Mouse (Mus musculus): ENCODE data around the gene Fscn3. TPM values are rescaled to one million over a fixed set of nuclear protein-coding genes. Genes with fewer than 3 reads are reported as not detected.

The Fscn3 gene
- polyA plus RNA-seq, 1 experiment: not detected

GRCm38 (mm10) chr6:28410053-28410452, 17.5 kb upstream of the Fscn3 start:
- Histone ChIP-seq H3K27me3 (replicated peaks) (no peaks in the 10 kb centered on the region), H3K4me3 (replicated peaks) (peak overlapping the region; percentile 72), H3K9me3 (peaks cover 2% of the 10 kb centered on the region), H3K4me1 (peaks cover 23% of the 10 kb centered on the region), H3K36me3 (replicated peaks; ENCODE audit: low read length) (peaks cover 4% of the 10 kb centered on the region)
- TF ChIP-seq GATA1 (IDR thresholded peaks at IDR 0.05; ENCODE audit: borderline replicate concordance, low read length) (no peak), FLI1 (IDR thresholded peaks at IDR 0.05; ENCODE audit: low read length) (no peak)

DNA sequence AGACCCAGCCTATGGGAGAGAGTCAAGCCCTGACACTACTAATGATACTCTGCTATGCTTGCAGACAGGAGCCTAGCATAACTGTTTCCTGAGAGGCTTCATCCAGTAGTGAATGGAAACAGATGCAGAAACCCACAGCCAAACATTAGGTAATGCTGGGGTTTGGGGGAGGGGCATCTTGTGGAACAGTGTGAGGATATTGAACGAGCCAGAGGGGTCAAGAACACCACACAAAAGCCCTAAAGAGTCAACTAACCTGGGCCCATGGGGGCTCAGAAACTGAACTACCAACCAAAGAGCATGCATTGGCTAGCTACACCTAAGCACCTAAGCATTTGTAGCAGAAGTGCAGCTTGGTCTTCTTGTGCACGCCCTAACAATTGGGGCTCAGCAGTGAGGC, 16.4 kb upstream of the Fscn3 start:
- no peak overlapping the region for H3K4me3 ChIP-seq (replicated peaks)
- no peaks in the 10 kb centered on the region for H3K9me3 ChIP-seq
- H3K4me1 ChIP-seq: peaks cover 30% of the 10 kb centered on the region
- TF ChIP-seq FLI1 (IDR thresholded peaks at IDR 0.05; ENCODE audit: low read length) (no peak), GATA1 (IDR thresholded peaks at IDR 0.05; ENCODE audit: borderline replicate concordance, low read length) (no peak)
- H3K36me3 ChIP-seq (replicated peaks; ENCODE audit: low read length): peaks cover 16% of the 10 kb centered on the region
- no peaks in the 10 kb centered on the region for H3K27me3 ChIP-seq (replicated peaks)

- Histone ChIP-seq H3K36me3 (replicated peaks; ENCODE audit: low read length) (peaks cover 59% of the 10 kb centered on the region), H3K4me1 (peaks cover 51% of the 10 kb centered on the region), H3K27me3 (replicated peaks) (no peaks in the 10 kb centered on the region), H3K9me3 (no peaks in the 10 kb centered on the region), H3K4me3 (replicated peaks) (no peak overlapping the region)
- TF ChIP-seq FLI1 (IDR thresholded peaks at IDR 0.05; ENCODE audit: low read length) (no peak), GATA1 (IDR thresholded peaks at IDR 0.05; ENCODE audit: borderline replicate concordance, low read length) (no peak)
Observed at GRCm38 (mm10) chr6:28416981-28417380, 10.6 kb upstream of the Fscn3 start.

GRCm38 (mm10) chr6:28418449-28418848, 9.1 kb upstream of the Fscn3 start:
- no peaks in the 10 kb centered on the region for H3K27me3 ChIP-seq (replicated peaks)
- TF ChIP-seq GATA1 (IDR thresholded peaks at IDR 0.05; ENCODE audit: borderline replicate concordance, low read length) (no peak), FLI1 (IDR thresholded peaks at IDR 0.05; ENCODE audit: low read length) (no peak)
- H3K4me3 ChIP-seq (replicated peaks): no peak overlapping the region
- peaks cover 59% of the 10 kb centered on the region for H3K36me3 ChIP-seq (replicated peaks; ENCODE audit: low read length)
- no peaks in the 10 kb centered on the region for H3K9me3 ChIP-seq
- peaks cover 63% of the 10 kb centered on the region for H3K4me1 ChIP-seq

GRCm38 (mm10) chr6:28419673-28420072, 7.9 kb upstream of the Fscn3 start:
- TF ChIP-seq GATA1 (IDR thresholded peaks at IDR 0.05; ENCODE audit: borderline replicate concordance, low read length) (no peak), FLI1 (IDR thresholded peaks at IDR 0.05; ENCODE audit: low read length) (no peak)
- H3K36me3 ChIP-seq (replicated peaks; ENCODE audit: low read length): peaks cover 61% of the 10 kb centered on the region
- H3K27me3 ChIP-seq (replicated peaks): no peaks in the 10 kb centered on the region
- H3K9me3 ChIP-seq: no peaks in the 10 kb centered on the region
- peak overlapping the region; percentile 98 for H3K4me3 ChIP-seq (replicated peaks)
- peaks cover 70% of the 10 kb centered on the region for H3K4me1 ChIP-seq

DNA sequence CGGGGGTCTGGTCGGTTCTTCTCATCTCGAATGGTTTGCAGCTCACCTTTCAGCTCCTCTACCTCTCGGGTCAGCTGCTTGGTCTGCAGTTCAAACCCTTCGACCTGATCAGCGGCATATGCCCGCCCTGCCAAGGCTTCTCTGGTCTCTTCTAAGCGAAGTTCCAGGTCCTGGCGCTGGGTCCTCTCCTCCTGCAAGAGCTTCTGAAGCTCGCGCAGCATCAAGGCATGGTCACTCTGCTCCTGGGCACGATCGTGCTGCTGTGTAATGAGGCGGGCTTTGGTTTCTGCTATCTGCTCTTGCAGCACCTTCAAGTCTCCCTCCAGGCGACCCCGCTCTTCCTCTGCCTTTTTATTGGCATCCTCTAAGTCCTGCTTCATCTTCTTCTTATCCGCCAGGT, 7.2 kb upstream of the Fscn3 start:
- Histone ChIP-seq H3K9me3 (no peaks in the 10 kb centered on the region), H3K36me3 (replicated peaks; ENCODE audit: low read length) (peaks cover 62% of the 10 kb centered on the region), H3K4me3 (replicated peaks) (peak overlapping the region; percentile 98), H3K4me1 (peaks cover 75% of the 10 kb centered on the region), H3K27me3 (replicated peaks) (no peaks in the 10 kb centered on the region)
- TF ChIP-seq FLI1 (IDR thresholded peaks at IDR 0.05; ENCODE audit: low read length) (no peak), GATA1 (IDR thresholded peaks at IDR 0.05; ENCODE audit: borderline replicate concordance, low read length) (no peak)

- Histone ChIP-seq H3K36me3 (replicated peaks; ENCODE audit: low read length) (peaks cover 62% of the 10 kb centered on the region), H3K4me1 (peaks cover 74% of the 10 kb centered on the region), H3K27me3 (replicated peaks) (no peaks in the 10 kb centered on the region), H3K9me3 (no peaks in the 10 kb centered on the region), H3K4me3 (replicated peaks) (peak overlapping the region; percentile 98)
- TF ChIP-seq GATA1 (IDR thresholded peaks at IDR 0.05; ENCODE audit: borderline replicate concordance, low read length): no peak
- TF ChIP-seq FLI1 (IDR thresholded peaks at IDR 0.05; ENCODE audit: low read length): no peak
Observed at GRCm38 (mm10) chr6:28420865-28421264, 6.7 kb upstream of the Fscn3 start.

GRCm38 (mm10) chr6:28421469-28422000, 6.1 kb upstream of the Fscn3 start:
- H3K36me3 ChIP-seq (replicated peaks; ENCODE audit: low read length): peaks cover 63% of the 10 kb centered on the region
- peak overlapping the region; percentile 98 for H3K4me3 ChIP-seq (replicated peaks)
- no peaks in the 10 kb centered on the region for H3K9me3 ChIP-seq
- peak; percentile 51; the same call in 1 of the 2 replicates for TF ChIP-seq FLI1 (IDR thresholded peaks at IDR 0.05; ENCODE audit: low read length)
- peak; percentile 77 for TF ChIP-seq GATA1 (IDR thresholded peaks at IDR 0.05; ENCODE audit: borderline replicate concordance, low read length)
- peaks cover 79% of the 10 kb centered on the region for H3K4me1 ChIP-seq
- H3K27me3 ChIP-seq (replicated peaks): no peaks in the 10 kb centered on the region

DNA sequence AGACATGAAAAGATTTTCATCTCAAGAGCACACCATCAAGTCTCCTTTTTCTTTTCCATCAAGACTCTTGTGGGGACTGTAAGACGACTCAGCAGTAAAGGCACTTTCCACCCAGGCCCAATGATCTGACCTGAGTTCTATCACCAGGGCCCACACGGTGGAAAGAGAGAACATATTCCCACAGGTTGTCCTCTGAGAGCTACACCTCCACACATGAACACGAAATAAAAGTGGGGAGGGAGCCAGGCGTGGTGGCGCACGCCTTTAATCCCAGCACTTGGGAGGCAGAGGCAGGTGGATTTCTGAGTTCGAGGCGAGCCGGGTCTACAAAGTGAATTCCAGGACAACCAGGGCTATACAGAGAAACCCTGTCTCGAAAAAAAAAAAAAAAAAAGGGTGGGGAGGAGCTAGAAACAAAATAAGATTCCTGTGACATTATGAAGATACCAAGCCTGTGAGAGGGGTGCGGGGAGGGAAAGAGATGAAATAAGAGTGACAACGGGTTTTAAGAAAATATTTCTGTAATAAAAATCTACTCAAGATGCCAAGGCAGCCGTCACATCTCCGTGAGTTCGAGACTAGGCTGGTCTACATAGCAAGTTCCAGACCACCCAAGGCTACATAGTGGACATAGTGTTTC, 4.8 kb upstream of the Fscn3 start:
- H3K9me3 ChIP-seq: no peaks in the 10 kb centered on the region
- H3K4me1 ChIP-seq: peaks cover 80% of the 10 kb centered on the region
- H3K4me3 ChIP-seq (replicated peaks): peak overlapping the region; percentile 98
- peaks cover 63% of the 10 kb centered on the region for H3K36me3 ChIP-seq (replicated peaks; ENCODE audit: low read length)
- no peaks in the 10 kb centered on the region for H3K27me3 ChIP-seq (replicated peaks)
- TF ChIP-seq GATA1 (IDR thresholded peaks at IDR 0.05; ENCODE audit: borderline replicate concordance, low read length) (no peak), FLI1 (IDR thresholded peaks at IDR 0.05; ENCODE audit: low read length) (no peak)

DNA sequence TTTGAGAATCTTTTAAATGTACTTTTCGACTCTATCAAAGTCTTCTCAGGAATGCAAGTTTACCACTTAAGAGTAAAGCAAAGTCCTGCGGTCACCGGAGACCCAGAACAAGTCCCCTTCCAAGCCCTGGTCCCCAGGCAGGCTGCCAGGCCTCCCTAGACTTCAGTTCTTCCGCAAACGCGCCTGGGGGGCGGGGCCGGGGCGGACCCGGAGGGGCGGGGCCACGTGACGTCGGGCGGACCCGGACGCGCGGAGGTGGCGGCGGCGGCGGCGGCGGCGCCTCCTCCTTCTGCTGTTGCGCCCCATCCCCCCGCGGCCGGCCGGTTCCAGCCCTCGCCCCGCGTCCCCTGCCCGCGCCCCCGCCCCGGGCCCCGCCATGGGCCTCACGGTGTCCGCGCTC, 4.3 kb upstream of the Fscn3 start, which contains the start of gene Arf5:
TSS of gene Arf5 (plus strand) at position 248 of the 400 bp plus-strand sequence.
- Histone ChIP-seq H3K4me1 (peaks cover 75% of the 10 kb centered on the region), H3K36me3 (replicated peaks; ENCODE audit: low read length) (peaks cover 60% of the 10 kb centered on the region), H3K4me3 (replicated peaks) (peak within 1 kb of the TSS; percentile 98), H3K9me3 (no peaks in the 10 kb centered on the region), H3K27me3 (replicated peaks) (no peaks in the 10 kb centered on the region)
- no peak for TF ChIP-seq FLI1 (IDR thresholded peaks at IDR 0.05; ENCODE audit: low read length)
- TF ChIP-seq GATA1 (IDR thresholded peaks at IDR 0.05; ENCODE audit: borderline replicate concordance, low read length): no peak

Data from megakaryocyte, embryonic 14.5 days (primary cell).